Mouse (Mus musculus) megakaryocyte, adult 5-6 weeks (primary cell): ENCODE data around the gene Capns2. TPM values are rescaled to one million over a fixed set of nuclear protein-coding genes. Genes with fewer than 3 reads are reported as not detected.
"Not testable (repeated sequence)": the region's sequence is repeated elsewhere in the genome, so short reads cannot be mapped to it uniquely, and the experiment has no call there.

Source experiments
- ATAC-seq: 2 replicates; pipeline ENCODE4 v1.8.0; 2016; ENCODE audit warnings: mild to moderate bottlenecking, inconsistent platforms; ENCODE audit not compliant: poor library complexity, severe bottlenecking
- total RNA-seq, 2 experiments: library from RNA; stranded (forward) in 1 of 2; stranded (reverse) in 1 of 2; fragments of 153-499, 151-499 nt in 1 of 2; fragments of 221-1000, 200-1000 nt in 1 of 2; gene quantifications; 2 replicates each; pipeline versions ENCODE4 v1.2.3 to v1.2.4; 2015 to 2017

Gene Capns2
- total RNA-seq (2015) (1.1 and 1.6 TPM in 2 replicates), total RNA-seq (2017) (1.5 and 2.0 TPM in 2 replicates)

DNA sequence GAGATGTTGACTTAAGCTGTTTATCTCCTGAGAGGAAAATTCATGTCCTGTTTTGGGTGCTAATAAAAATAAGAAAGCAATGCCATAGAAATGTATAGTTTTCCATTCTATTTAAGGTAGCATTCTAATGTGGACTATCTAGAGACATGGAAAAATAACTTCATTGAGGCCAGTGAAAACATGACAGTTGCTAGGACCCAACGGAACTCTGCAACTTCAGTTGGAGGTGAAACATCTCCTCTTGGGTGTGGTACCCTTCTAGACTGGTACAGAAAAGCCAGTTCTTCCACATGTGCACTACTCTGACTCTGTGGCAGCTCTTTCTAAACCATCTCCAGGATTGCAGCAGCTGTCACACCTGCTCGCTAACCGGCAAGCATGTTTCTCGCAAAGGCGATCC, at the start of gene Capns2:
Capns2 (plus strand) TSS at position 301 of the 400 bp plus-strand sequence.
- no peak for ATAC-seq

DNA sequence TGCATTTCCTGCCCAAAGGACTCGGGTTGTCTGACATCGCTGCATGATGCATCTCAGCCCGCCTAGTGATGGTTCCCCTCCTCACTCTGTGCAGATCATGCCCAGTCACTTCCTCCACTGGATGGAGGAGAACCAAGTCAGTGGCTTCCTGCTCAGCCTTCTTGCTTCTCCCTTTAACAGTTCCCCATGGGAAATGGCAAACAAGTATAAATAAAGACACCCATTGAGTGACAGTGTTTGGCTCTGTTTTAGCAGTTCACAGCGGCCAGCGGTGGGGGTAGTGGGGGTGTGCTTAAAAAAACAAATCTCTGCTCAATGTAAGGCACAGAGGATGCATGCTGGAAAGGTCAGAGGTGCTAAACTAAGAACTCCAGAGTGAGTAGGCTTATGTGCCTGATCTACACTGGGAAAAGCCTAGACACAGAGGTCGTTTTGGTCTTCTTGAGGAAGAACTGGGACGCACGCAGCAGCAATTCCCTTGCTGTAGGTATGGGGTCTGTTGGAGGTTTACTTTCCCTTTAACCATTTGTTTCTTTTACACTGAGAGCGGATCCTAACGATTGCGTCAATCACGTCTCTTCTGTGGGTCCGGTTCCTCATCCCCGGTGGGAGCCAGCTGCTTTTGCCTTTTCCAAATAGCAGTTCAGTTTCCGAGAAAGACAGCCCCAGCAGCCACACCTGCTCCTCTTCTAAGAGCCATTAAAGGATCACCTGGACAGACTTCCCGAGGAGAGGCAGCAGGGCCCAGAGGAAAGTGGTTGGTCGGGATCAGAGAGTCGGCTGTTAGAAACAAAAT, 47.8 kb upstream of the Capns2 start:
- ATAC-seq, result peak; percentile 64

DNA sequence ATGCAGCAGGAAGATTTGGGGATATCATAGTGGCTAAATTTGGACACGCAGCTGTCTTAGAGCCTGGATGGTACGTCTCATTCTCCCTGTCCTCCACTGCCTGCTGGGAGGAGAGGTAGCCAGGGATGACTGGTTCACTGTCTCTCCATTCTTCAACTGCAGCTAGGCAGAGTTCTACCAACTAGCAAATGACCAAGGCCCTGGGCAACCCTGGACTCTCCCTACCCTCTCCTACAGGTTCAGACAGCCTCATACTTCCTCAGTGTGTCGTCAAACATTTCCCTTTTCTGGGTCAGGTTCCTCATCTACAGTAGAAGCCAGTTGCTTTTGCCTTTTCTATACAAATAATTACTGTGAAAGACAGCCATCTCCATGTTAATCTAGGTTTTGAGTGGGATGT, 46.5 kb upstream of the Capns2 start:
- ATAC-seq, result peak; percentile 56

DNA sequence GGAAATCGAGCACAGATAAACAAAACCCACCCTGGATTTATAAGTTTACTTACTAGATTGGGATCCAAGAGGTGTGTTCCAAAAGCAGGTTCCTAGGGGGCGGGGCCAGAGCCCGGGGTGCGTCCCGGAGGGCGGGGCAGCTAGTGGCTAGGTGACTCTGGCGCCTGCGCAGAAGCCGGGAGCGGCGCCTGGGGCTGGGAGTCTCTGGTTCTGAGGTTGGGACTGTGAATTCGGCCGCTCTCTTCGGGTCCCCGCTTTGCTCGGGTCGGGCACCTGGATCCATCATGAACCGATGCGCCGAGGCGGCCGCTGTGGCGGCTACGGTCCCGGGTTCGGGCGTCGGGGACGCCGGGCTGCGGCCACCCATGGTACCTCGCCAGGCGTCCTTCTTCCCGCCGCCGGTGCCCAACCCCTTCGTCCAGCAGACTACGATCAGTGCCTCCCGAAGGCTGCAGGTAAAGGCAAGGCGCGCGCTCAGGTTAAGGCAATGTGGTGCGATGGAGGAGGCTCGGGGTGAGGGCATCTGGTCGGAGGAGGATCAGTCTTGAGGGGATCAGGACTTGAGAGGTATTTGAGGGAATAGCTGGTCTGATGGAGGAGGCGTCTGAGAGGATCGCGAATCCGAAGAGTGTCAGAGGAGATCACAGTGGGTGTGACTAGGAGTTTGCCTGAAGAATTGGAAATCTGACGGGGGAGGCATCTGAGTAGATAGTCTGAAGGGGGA, 45.9 kb upstream of the Capns2 start, which contains the start of gene Lpcat2:
Lpcat2 (plus strand) TSS at position 169 of the 724 bp plus-strand sequence.
- peak; percentile 52 for ATAC-seq

DNA sequence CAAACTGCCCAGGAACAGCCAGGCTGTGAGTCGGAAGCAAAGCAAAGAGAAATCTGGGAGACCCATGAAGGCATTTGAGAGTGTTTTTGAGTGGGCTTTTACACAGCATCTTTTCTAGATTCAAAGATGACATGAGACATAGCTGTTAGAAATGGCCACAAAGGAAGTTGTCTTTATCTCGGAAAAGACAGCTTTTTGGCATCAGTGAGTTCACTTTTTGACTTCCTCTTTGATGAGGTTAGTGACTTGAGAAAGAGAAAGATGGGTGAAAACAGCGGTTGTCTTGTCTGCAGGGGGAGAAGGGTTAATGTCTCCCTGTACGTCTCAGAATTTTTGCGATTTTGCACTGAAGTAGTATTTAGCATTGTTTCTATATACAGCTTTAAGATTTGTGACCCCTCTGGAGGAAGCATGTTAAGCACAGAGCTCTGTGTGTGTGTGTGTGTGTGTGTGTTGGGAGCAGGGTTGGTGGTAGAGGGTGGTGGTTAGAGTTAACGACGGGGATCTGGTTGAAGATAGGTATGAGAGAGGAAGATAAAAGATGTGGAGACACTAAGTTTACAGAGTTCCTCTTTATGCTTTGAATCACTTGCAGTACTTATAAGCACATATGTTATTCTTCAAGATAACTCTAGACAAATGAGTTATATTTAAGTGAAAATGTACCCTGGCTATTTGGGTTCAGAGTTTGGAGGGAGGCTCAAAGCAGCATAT, 44.8 kb upstream of the Capns2 start:
- peak; percentile 43 for ATAC-seq

DNA sequence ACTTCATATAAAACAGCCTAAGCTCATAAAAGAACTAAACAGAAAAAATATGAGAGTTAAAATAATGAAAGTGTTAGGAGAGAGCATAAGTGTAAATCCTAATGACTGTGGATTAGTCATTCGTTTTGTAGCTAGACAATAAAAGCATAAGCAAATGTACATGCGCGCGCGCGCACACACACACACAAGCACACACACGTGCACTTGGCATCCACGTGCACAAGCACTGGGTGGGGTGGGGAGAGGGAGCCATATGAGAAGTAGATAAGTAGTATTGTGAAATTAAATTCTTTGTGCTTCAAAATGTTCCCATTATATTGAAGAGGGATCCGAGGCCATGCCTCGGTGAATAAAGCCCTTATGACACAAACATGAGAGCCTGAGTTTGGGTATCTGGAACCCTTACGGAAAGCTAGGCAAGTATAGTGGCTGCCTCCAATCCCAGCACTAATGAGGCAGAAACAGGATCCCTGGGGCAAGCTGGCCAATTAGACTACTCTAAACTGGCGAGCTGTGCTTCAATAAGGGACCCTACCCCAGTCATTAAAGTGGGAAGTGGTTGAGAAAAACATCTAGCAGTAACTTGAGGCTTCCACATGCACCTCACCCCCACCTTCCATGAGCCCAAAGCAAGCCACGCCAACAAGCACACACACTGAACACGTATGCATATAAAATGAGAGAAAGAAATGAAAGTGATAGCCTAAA, 42.6 kb upstream of the Capns2 start:
- no peak for ATAC-seq

DNA sequence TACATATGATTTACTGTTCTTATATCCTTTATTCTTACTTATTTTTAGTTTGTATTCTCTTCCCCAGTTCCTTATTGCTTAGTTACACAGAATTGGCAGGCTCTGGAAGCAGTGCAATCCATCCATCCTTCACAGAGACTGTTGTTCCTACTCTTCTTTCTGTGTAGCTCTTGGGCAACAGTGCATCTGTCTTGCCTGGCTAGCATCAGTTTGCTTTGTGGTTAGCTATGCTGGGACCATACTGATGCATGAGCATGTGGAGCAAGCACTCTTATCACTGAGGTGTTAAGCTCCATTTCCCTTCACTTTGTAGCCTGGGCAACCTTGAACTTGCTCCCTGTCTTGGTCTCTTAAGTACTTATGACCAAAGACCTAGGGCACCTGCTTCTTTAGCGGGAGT, 39.2 kb upstream of the Capns2 start:
- no peak for ATAC-seq

DNA sequence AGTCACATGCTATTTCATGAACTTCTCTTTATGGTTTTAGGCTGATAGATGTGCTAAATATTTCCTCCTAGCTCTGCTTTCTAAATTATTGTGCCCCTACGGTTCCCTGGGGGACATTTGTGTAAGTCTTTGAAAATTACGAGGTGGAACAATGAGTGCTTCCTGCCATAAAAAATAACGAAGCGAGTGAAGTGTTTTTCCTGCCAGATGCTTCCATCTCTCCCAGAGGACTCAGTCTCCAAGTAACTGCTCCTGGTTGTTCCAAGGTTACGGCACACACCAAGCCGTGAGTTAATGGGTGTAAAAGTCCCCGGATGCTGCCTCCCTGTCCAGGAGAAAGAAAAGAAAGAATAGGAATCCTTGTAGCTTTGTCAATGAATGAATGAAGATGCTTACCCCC, 30.9 kb upstream of the Capns2 start:
- ATAC-seq, result no peak

DNA sequence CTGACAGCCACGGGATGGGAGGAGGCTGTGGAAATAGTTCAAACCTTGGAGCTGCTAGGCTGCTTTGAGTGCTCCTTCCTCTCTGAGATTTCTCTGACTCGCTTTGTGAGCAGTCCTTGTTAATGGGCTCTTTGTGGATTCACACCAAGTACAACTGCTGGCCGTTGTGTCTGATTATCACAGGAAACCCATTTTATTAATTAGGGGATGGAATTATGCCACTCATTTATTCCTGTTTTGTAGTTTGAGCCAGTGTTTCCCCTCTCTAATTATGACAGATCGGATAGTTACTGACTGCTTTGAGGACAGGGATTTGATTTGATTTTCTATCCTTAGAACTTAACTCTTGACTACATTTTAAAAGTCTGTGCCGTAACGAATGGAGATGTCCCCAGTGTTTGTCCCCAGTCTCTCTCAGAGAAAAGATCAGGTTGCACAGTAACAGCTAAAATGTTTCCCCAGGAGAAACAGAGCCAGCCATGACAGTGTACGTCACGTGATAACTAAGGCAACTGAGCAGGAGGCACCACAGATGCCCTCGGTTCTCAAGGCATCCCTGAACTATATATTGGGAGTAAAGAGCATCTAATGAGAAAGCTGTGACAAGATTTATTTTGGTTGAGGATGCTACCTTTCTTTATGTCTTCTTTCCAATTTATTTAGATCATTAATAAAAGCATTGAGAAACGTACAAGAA, 29.0 kb upstream of the Capns2 start:
- no peak for ATAC-seq

DNA sequence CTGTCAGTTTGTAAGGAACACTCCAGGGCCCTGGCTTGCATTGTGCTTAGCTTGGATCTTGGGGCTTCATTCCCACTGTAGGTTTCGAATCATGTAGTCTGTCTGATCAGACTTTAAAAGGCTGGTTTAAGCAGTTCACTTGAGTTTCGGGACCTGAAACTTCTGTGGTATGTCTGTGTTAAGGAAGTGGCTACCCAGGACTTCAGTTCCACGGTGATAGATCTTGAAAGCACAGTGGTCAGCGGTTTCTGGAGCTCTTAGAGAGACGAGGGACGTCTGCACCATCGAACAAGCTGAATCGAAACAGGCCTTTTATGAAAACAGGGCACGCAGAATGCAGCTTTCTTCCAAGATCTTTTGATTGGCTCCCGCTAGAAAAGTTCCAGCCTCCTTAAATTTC, 25.4 kb upstream of the Capns2 start:
- ATAC-seq, result peak; percentile 97

DNA sequence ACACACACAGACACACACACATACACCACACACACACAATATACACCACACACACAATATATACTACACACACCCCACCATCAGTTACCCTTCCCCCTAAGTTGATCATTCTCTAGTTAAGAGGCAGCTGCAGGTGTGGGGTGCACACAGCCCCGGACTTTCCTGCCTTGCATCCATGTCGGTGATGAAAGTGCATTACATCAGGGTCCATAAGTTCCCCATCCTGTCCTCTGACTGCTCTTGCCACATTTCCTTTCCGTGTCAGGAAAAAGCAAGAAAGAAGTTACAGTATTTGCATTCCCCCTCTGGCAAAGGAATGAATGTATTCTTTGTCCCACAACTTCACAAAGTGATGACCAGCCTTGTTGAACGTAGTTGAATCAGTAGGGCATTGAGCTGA, 20.0 kb upstream of the Capns2 start:
- peak; percentile 88 for ATAC-seq

DNA sequence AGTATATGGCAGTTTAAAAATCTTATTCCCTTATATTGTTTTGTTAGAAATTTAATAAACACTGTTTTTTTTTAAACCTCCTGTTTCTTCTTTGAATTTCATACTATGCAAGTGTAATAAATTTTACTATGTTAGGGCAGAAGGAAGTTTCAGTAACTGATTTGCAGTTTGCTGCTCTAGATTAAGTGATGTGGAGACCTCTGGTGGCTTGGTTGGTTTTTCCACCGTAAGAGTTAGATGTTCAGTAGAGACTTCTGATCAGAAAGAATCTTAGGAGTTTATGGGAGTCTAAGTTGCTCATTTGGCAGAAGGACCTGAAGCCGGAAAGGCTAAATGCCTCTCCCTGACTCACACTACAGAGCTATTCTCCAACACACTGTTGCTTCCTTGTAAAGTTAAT, 17.4 kb upstream of the Capns2 start:
- ATAC-seq, result no peak

DNA sequence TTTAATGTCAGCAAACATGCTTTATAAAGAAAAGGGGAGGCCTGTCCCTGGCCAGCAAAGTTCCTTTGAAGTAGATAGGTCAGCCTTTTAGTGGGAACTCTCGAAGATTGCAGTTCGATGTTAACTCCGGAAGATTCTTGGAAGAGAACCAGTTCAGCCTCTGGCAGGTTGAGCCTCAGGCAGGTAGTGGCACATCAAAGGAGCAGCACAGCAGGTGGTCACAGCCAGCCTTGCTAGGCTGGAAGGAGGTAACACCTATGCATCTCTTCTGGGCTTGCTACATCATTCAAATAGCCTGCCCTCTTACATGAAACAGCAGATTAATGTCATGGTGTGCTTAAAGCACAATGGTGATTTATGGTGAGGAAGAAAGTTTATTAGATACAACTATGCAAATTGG, 9.0 kb upstream of the Capns2 start:
- ATAC-seq, result not testable (repeated sequence)

DNA sequence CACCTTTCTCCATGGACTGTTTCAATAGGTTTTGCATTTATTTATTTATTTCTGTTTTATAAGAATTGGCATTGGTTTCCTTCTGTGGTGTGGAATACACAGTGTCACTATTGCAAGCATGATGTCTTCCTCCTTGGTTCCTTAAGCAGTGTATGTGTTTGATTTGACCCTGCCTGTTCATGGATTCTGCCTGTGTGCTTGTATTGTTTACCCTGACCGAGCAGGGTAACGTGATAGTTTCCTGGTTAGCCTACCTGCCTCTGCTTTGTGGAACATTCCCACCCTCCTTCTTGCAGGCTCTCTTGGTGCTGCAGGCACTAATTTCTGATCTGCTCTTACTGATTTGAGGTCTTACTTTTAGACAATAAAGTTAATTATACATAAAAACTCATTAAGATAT, 7.3 kb upstream of the Capns2 start:
- no peak for ATAC-seq

DNA sequence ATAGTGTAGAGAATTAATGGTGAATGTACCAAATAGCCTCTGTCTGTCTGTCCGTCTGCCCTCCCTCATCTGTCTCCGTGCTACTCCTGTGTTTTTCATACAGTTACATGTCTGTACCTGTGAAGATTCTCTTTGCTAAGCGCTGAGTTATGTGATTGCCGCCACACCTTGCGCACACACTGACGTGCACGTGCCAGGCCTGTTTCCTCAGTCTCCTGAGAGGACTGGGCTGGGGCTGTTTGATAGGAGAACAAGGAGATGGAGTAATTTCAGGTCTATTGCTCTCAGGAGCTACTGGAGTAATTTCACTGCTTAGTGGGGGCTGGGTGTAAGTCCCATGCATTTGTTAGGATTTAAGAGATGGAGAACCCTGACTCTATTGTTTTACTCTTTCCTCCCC, 6.2 kb upstream of the Capns2 start:
- ATAC-seq, result no peak

DNA sequence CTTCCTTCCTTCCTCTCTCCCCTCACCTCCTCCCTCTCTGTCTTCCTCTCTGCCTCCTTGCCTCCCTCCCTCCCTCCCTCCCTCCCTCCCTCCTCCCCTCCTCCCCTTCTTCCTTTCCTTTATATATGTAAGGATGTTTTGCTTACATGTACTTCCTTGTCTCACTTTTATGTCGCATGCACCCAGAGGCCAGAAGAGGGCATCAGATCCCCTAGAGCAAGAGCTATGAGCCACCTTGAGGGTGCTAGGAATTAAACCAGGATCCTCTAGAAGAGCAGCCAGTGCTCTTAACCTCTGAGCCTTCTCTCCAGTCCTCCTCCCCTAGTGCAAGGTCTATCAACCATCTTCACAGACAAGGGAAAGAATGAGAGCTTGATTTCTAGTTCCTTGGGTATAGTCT, 5.2 kb upstream of the Capns2 start:
- no peak for ATAC-seq

DNA sequence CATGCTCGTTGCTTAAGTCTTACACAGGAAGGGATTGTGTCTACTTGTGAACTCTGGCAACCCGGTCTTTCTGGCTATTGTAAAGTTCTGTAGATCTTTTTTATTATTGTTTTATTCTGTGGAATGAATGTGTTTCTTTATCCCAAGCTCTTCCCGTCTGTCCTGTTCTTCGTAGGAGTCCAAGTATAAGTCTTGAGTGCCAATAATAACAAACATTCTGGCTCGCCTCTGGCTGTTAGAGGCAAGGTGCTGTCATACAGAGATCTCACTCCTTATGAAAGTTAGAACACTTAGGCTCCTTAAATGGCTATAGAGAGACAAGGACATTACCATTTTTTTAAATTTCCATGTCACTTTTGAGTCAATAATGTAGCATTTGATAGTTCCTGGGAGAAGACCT, 4.6 kb upstream of the Capns2 start:
- ATAC-seq, result no peak

DNA sequence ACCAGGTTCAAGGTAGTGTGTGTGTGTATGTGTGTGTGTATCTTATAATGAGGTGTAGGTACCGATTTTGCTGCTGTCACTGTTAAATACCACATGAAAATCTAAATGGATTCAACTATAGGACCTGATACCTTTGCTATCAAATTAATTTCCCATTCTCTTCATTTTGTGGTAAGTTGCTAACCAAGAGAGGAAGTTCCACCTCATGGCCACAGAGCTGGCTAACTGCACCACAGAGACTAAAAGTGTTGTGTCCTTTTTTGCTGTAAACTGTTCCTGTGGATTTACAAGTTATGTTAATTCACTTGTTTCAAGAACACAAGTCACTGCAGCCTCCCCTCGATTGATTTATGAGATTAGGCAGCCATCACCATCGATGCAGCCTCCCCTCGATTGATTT, 3.4 kb upstream of the Capns2 start:
- no peak for ATAC-seq

DNA sequence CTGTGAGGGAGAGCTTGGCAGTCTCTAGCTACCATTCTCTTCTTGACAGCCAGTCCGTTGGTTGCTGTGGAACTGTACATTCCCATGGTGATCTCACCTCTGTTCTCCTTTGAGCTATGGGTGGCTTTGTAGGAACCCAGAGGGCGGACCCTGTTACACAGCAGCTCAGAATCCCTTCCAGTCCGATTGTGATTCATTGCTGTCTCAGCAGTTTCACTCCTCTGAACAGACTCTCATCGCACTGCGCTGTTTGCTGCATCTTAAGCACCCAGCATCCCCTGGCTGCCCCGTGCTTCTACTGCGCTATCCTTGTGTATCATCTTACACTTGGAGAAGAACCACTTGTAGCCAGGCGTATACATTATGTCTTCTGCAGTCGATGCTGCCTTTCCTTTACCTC, 1.6 kb upstream of the Capns2 start:
- ATAC-seq, result no peak

DNA sequence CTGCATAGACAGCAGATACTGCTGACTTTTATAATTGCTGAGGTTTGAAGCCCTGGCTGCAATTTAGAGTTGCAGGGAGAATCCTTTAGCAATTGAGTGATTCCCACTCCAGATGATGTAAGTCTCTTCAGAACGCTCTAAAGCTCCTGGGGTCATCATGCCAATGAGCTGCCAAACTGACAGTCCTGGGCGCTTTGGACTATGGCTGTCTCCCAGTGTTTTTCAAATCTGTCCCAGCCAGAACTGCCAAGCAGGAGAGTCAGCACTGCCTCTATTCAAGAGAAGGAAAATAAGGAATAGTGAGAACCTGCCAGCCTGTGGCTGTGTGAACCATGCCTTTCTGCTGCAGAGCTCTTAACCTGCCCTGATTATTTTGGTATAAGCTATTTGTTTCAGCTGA, 1.8 kb downstream of the Capns2 start:
- ATAC-seq, result no peak
